Mouse (Mus musculus): ENCODE data around the gene Tmem63b. TPM values are rescaled to one million over a fixed set of nuclear protein-coding genes. Genes with fewer than 3 reads are reported as not detected.

The Tmem63b gene
- polyA plus RNA-seq, 1 experiment from 2014 or later: 40.4 TPM

GRCm38 (mm10) chr17:45667481-45667880 is 19.2 kb downstream of the Tmem63b start:
- Histone ChIP-seq H3K36me3 (ENCODE audit: control insufficient read depth, insufficient read depth) (peaks cover 22% of the 10 kb centered on the region), H3K4me1 (ENCODE audit: control insufficient read depth, insufficient read depth, low read length) (0 out of 2 replicates have a peak, but pooled peaks cover 2% of the 10 kb centered on the region), H3K4me3 (ENCODE audit: low read length) (no peak overlapping the region), H3K9ac (ENCODE audit: low read length) (no peak overlapping the region), H3K27ac (ENCODE audit: low read length) (no peak overlapping the region), H3K4me2 (ENCODE audit: low read depth, low read length) (no peak overlapping the region), H3K27me3 (ENCODE audit: control insufficient read depth, insufficient read depth, low read length) (no peaks in the 10 kb centered on the region), H3K9me3 (replicated peaks; ENCODE audit: control insufficient read depth, low read length) (no peaks in the 10 kb centered on the region)
- no peak for ATAC-seq (replicated peaks; ENCODE audit: extremely low read depth, insufficient read depth, low FRiP score)
- 83% methylated on average over 10 of the region's 10 CpGs for WGBS

- H3K9me3 ChIP-seq (replicated peaks; ENCODE audit: control insufficient read depth, low read length): no peaks in the 10 kb centered on the region
- 75% methylated on average over 11 of the region's 11 CpGs for WGBS
- no peak overlapping the region for H3K27ac ChIP-seq (ENCODE audit: low read length)
- no peak for ATAC-seq (replicated peaks; ENCODE audit: extremely low read depth, insufficient read depth, low FRiP score)
- H3K4me3 ChIP-seq (ENCODE audit: low read length): no peak overlapping the region
- no peak overlapping the region for H3K9ac ChIP-seq (ENCODE audit: low read length)
- H3K36me3 ChIP-seq (ENCODE audit: control insufficient read depth, insufficient read depth): peaks cover 20% of the 10 kb centered on the region
- no peaks in the 10 kb centered on the region for H3K27me3 ChIP-seq (ENCODE audit: control insufficient read depth, insufficient read depth, low read length)
- no peak overlapping the region for H3K4me2 ChIP-seq (ENCODE audit: low read depth, low read length)
- 0 out of 2 replicates have a peak, but pooled peaks cover 2% of the 10 kb centered on the region for H3K4me1 ChIP-seq (ENCODE audit: control insufficient read depth, insufficient read depth, low read length)
These were observed 20.6 kb downstream of the Tmem63b start for GRCm38 (mm10) chr17:45666091-45666490.

- Histone ChIP-seq H3K4me3 (ENCODE audit: low read length) (no peak overlapping the region), H3K9me3 (replicated peaks; ENCODE audit: control insufficient read depth, low read length) (no peaks in the 10 kb centered on the region), H3K4me2 (ENCODE audit: low read depth, low read length) (no peak overlapping the region), H3K36me3 (ENCODE audit: control insufficient read depth, insufficient read depth) (peaks cover 20% of the 10 kb centered on the region), H3K4me1 (ENCODE audit: control insufficient read depth, insufficient read depth, low read length) (0 out of 2 replicates have a peak, but pooled peaks cover 2% of the 10 kb centered on the region), H3K9ac (ENCODE audit: low read length) (no peak overlapping the region), H3K27ac (ENCODE audit: low read length) (no peak overlapping the region), H3K27me3 (ENCODE audit: control insufficient read depth, insufficient read depth, low read length) (no peaks in the 10 kb centered on the region)
- no peak for ATAC-seq (replicated peaks; ENCODE audit: extremely low read depth, insufficient read depth, low FRiP score)
- WGBS: 84% methylated on average over 13 of the region's 13 CpGs
These were observed 22.1 kb downstream of the Tmem63b start for GRCm38 (mm10) chr17:45664608-45665007.

GRCm38 (mm10) chr17:45663106-45663919 is 23.4 kb downstream of the Tmem63b start:
- no peaks in the 10 kb centered on the region for H3K27me3 ChIP-seq (ENCODE audit: control insufficient read depth, insufficient read depth, low read length)
- ATAC-seq (replicated peaks; ENCODE audit: extremely low read depth, insufficient read depth, low FRiP score): peak; percentile 37; the same call in 1 of the 2 replicates
- H3K4me1 ChIP-seq (ENCODE audit: control insufficient read depth, insufficient read depth, low read length): 0 out of 2 replicates have a peak, but pooled peaks cover 2% of the 10 kb centered on the region
- no peaks in the 10 kb centered on the region for H3K9me3 ChIP-seq (replicated peaks; ENCODE audit: control insufficient read depth, low read length)
- peaks cover 19% of the 10 kb centered on the region for H3K36me3 ChIP-seq (ENCODE audit: control insufficient read depth, insufficient read depth)
- no peak overlapping the region for H3K27ac ChIP-seq (ENCODE audit: low read length)
- H3K4me2 ChIP-seq (ENCODE audit: low read depth, low read length): peak overlapping the region; percentile 46
- peak overlapping the region; percentile 42; the same call in 1 of the 2 replicates for H3K9ac ChIP-seq (ENCODE audit: low read length)
- no peak overlapping the region for H3K4me3 ChIP-seq (ENCODE audit: low read length)
- 24% methylated on average over 27 of the region's 27 CpGs for WGBS

- Histone ChIP-seq H3K27me3 (ENCODE audit: control insufficient read depth, insufficient read depth, low read length) (no peaks in the 10 kb centered on the region), H3K9me3 (replicated peaks; ENCODE audit: control insufficient read depth, low read length) (no peaks in the 10 kb centered on the region), H3K4me2 (ENCODE audit: low read depth, low read length) (no peak within 1 kb of the TSS), H3K4me1 (ENCODE audit: control insufficient read depth, insufficient read depth, low read length) (0 out of 2 replicates have a peak, but pooled peaks cover 2% of the 10 kb centered on the region), H3K4me3 (ENCODE audit: low read length) (no peak within 1 kb of the TSS), H3K27ac (ENCODE audit: low read length) (no peak within 1 kb of the TSS), H3K9ac (ENCODE audit: low read length) (no peak within 1 kb of the TSS), H3K36me3 (ENCODE audit: control insufficient read depth, insufficient read depth) (0 out of 2 replicates have a peak, but pooled peaks cover 4% of the 10 kb centered on the region)
- WGBS: 72% methylated on average over 4 of the region's 4 CpGs
- no peak for ATAC-seq (replicated peaks; ENCODE audit: extremely low read depth, insufficient read depth, low FRiP score)
These were observed 27.5 kb downstream of the Tmem63b start, which contains the start of gene Capn11 for GRCm38 (mm10) chr17:45659225-45659624. Gene Capn11 (minus strand): TSS chr17:45659325.

GRCm38 (mm10) chr17:45655820-45656219 is 30.9 kb downstream of the Tmem63b start:
- 0 out of 2 replicates have a peak, but pooled peaks cover 1% of the 10 kb centered on the region for H3K36me3 ChIP-seq (ENCODE audit: control insufficient read depth, insufficient read depth)
- 20% methylated on average over 6 of the region's 6 CpGs for WGBS
- H3K27me3 ChIP-seq (ENCODE audit: control insufficient read depth, insufficient read depth, low read length): no peaks in the 10 kb centered on the region
- no peak for ATAC-seq (replicated peaks; ENCODE audit: extremely low read depth, insufficient read depth, low FRiP score)
- H3K9ac ChIP-seq (ENCODE audit: low read length): no peak overlapping the region
- no peaks in the 10 kb centered on the region for H3K4me1 ChIP-seq (ENCODE audit: control insufficient read depth, insufficient read depth, low read length)
- H3K4me2 ChIP-seq (ENCODE audit: low read depth, low read length): no peak overlapping the region
- no peaks in the 10 kb centered on the region for H3K9me3 ChIP-seq (replicated peaks; ENCODE audit: control insufficient read depth, low read length)
- H3K4me3 ChIP-seq (ENCODE audit: low read length): no peak overlapping the region
- H3K27ac ChIP-seq (ENCODE audit: low read length): no peak overlapping the region

GRCm38 (mm10) chr17:45653233-45653632 is 33.5 kb downstream of the Tmem63b start:
- Histone ChIP-seq H3K27me3 (ENCODE audit: control insufficient read depth, insufficient read depth, low read length) (no peaks in the 10 kb centered on the region), H3K4me3 (ENCODE audit: low read length) (no peak overlapping the region), H3K9ac (ENCODE audit: low read length) (no peak overlapping the region), H3K4me2 (ENCODE audit: low read depth, low read length) (no peak overlapping the region), H3K27ac (ENCODE audit: low read length) (no peak overlapping the region), H3K36me3 (ENCODE audit: control insufficient read depth, insufficient read depth) (no peaks in the 10 kb centered on the region), H3K4me1 (ENCODE audit: control insufficient read depth, insufficient read depth, low read length) (no peaks in the 10 kb centered on the region), H3K9me3 (replicated peaks; ENCODE audit: control insufficient read depth, low read length) (no peaks in the 10 kb centered on the region)
- no peak for ATAC-seq (replicated peaks; ENCODE audit: extremely low read depth, insufficient read depth, low FRiP score)
- WGBS: 63% methylated on average over 7 of the region's 7 CpGs

- no peaks in the 10 kb centered on the region for H3K27me3 ChIP-seq (ENCODE audit: control insufficient read depth, insufficient read depth, low read length)
- H3K4me2 ChIP-seq (ENCODE audit: low read depth, low read length): no peak overlapping the region
- 87% methylated on average over 4 of the region's 4 CpGs for WGBS
- no peak overlapping the region for H3K27ac ChIP-seq (ENCODE audit: low read length)
- no peaks in the 10 kb centered on the region for H3K36me3 ChIP-seq (ENCODE audit: control insufficient read depth, insufficient read depth)
- H3K9me3 ChIP-seq (replicated peaks; ENCODE audit: control insufficient read depth, low read length): no peaks in the 10 kb centered on the region; the same call in 1 of the 2 replicates
- peaks cover 2% of the 10 kb centered on the region; the same call in 1 of the 2 replicates for H3K4me1 ChIP-seq (ENCODE audit: control insufficient read depth, insufficient read depth, low read length)
- ATAC-seq (replicated peaks; ENCODE audit: extremely low read depth, insufficient read depth, low FRiP score): no peak
- no peak overlapping the region for H3K9ac ChIP-seq (ENCODE audit: low read length)
- no peak overlapping the region for H3K4me3 ChIP-seq (ENCODE audit: low read length)
These were observed 42.5 kb downstream of the Tmem63b start for GRCm38 (mm10) chr17:45644185-45644584.

GRCm38 (mm10) chr17:45642701-45643100 is 44.0 kb downstream of the Tmem63b start:
- Histone ChIP-seq H3K9ac (ENCODE audit: low read length) (no peak overlapping the region), H3K9me3 (replicated peaks; ENCODE audit: control insufficient read depth, low read length) (no peaks in the 10 kb centered on the region; the same call in 1 of the 2 replicates), H3K27ac (ENCODE audit: low read length) (no peak overlapping the region), H3K36me3 (ENCODE audit: control insufficient read depth, insufficient read depth) (no peaks in the 10 kb centered on the region), H3K27me3 (ENCODE audit: control insufficient read depth, insufficient read depth, low read length) (no peaks in the 10 kb centered on the region), H3K4me1 (ENCODE audit: control insufficient read depth, insufficient read depth, low read length) (peaks cover 2% of the 10 kb centered on the region; the same call in 1 of the 2 replicates), H3K4me2 (ENCODE audit: low read depth, low read length) (no peak overlapping the region), H3K4me3 (ENCODE audit: low read length) (no peak overlapping the region)
- ATAC-seq (replicated peaks; ENCODE audit: extremely low read depth, insufficient read depth, low FRiP score): no peak
- WGBS: 24% methylated on average over 12 of the region's 12 CpGs

All from heart, embryonic 16.5 days (tissue).